Mouse (Mus musculus): ENCODE measurements at regions not wholly inside any gene's neighbourhood (a gene's known extent, or its start where the extent isn't known, plus 50 kb on each side); places are given as distances from the start of the nearest gene placed in this dataset.

DNA sequence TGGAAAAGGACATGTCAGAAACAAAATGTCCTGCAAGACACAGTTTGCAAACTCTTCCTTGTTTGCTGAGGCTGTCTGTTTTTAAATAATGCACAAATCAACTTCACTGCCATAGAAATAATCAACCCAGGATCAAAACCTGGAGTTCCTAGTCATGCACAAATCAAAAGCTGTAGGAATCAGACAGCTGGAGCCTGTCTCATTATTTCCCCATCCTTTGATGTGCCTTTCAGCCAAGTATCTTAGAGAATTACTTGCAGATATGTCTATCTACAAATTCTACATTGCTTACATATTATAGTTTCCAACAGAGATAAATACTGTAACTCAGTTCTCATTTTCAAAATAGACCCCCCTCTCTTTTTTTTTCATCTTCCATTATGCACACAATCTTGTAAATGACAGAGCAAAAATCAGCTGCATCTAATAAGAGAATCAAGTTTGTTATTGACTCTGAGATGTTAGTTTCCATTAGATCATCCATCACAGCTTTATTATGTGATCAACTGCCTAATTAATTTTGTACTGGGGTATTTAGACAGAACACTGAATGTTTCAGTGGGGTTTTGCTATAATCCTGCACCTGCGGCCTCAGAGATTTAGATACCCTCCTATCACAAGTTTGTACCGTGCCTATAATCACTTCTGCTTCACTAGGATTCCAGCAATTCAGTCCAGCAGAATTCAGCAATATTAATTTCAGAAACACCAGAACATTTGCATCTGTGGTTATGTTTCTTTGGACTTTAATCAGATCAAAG is 798.9 kb upstream of the Tenm2 start:
- no peak for DNase-seq

DNA sequence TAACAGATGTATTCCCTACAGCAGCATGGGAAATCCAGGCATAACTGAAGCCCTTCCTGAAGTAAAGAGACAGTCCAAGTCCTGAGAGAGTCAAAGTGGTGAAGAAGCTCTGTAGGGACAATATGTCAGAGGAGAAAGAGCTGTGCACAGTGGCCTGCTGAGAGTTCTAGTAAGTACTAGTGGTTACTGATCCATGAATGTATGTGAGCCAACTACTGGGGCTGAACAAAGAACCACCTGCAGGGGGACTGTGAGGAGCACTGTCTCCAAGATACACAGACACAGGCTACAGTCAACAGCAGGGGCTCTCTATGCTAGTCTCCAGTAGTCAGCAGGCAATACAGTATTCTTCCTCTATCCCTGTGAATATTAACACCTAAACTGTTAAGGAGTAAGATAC is 785.9 kb upstream of the Tenm2 start:
- no peak for DNase-seq

DNA sequence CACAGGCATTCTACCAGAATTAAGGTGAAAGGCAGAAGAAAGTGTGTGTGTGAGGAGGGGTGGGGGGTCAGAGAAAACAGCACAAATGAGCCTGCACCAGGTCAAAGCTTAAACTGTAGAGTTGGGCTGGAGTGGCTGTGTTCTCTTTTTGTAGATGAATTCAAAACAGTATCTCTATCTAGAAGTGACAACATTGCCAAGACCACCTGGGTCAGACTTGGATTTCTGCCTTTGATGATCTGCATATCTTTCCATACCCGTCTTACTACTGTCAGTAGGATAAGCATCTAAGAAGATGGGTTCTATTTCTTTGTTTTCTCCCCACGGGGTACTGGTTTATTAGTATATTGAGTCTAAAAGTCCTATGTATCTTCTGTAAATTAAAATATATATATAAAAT is 742.4 kb upstream of the Tenm2 start:
- DNase-seq = no peak

DNA sequence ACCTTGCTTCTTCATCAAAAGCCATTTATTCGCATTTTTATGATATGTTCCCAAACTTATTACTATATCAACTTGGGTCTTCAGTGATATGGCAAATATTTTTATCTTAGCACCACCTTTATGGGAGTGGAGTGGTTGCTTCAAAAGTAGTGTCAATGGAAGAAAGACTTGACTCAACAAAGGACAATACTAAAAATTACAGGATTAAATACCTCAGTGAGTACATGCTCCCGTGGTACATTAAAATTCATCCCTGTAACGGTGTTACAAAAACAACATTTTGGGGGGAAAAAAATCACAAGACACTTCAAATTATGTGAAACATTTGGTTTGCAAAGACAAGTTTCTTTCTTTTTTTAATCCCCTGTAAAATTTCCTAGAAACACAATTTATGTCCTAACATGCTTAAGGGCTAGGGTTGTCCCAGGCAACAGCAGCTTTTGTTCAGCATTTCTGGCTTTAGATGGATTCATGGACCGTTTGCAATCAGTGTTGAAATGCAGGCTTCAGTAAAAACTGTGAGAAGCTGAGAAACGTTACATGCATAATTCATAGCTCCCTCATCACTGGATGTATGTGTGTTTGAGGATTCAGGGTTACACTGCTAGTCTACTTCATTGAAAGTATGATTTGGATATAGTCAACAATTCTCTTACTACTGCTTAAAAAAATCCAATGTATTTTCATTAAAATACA is 700.8 kb upstream of the Tenm2 start:
- DNase-seq = no peak

DNA sequence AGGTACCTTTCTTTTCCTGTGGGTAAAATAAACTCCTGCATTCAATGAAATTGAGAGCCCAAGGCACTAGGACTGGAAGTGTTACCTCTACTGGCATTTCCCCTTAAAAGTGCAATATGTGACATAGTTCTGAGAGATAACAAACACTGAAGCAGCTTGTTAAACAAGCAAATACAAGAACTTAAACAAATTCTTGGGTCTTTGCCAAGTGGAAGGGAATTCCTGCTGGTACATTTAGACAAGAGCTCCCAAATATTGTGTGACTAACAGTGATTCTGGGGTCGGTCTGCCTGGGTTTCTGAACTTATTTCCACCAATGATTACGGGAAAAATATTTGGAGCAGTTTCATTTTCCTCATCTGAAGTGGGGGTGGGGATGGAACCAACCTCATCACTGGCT is 677.4 kb upstream of the Tenm2 start:
- no peak for DNase-seq

DNA sequence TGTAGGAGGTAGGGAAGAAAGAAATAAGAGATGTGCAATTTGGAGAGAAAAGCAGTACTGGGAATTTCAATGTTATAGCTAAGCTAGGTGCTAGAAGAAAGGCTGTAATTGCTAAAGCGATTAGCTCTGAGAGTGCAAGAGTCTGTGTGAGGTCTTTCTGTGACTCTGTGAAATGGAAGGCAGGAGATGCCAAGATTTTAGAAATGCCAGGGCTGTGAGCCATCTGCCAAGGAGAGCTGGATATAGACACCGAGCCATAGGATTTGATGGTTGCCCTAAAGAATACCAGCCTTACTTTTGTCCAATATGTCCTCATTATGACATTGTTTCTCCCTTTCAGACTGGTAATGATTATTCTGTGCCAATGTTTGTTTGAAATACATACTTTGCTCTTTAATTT is 669.2 kb upstream of the Tenm2 start:
- no peak for DNase-seq

DNA sequence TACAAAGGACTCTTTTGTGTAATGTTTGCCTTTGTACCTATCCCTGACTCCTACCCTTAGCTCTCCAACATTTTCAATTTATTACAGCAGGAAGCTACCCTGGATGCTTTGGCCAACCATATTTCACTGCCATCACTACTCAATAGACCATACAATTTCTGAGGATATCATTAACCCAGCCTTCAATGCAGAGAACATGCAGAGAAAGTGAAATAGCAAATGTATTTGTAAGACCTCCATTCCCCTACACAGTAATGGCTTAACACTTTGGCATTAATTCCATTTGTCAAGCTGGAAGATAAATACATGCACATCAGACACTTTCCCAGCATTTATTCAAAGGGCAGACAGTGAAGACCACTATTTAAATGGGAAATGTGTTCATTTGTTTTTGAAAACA is 661.9 kb upstream of the Tenm2 start:
- no peak for DNase-seq

DNA sequence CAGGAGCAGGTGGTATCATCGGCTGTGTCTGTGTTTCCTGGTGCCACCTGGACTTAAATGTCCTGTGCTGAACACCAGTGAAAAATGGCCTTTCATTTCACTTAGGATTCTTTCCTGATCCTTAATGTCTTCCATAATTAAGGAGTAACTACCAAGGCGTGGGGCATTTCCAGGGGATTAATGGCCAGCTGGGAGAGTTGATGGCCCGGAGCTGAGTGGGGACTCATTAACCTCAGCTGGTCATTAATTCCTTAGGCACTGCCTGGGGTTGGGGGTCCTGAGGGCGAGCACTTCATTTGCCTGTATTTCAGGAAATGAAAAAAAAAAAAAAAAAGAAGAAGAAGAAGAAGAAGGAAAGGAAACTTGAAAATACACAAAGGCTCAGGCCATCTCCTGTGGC is 647.0 kb upstream of the Tenm2 start:
- DNase-seq = no peak

DNA sequence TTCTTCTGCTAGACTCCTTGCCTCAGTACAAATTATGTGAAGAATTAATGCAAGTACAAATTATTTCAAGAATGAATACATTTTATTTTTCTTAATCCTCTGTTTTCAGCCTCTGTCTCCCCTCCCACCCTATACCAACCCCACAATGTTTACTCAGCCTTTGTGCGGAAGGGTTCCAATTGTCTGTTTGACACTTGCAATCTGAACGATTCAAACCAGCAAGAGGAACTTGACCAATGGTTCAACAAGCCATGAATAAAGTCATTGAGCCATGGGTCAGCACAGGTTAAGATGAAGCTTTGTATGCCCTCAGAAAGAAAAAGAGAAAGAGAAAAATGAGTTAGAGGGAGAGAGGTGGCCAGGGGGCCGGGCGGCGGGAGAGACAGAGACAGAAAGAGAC is 601.5 kb upstream of the Tenm2 start:
- DNase-seq = no peak

DNA sequence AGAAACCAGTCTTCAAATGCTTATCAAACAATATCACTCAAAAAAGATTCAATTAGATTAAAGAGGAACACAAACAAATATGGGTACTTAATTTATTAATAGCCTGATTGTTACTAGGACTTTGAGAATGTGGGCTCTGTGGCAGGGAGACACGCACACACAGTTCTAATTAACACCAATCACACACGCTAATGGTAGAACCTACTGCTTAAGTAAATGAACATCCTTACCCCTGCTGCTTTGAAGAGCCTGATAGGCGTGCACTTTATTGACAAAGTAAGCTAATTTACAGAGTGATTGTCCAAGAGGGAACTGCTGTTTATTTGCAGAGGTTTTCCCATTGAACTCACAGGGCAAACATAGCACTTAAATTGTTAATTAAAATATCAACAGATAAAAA is 595.2 kb upstream of the Tenm2 start:
- DNase-seq = no peak

DNA sequence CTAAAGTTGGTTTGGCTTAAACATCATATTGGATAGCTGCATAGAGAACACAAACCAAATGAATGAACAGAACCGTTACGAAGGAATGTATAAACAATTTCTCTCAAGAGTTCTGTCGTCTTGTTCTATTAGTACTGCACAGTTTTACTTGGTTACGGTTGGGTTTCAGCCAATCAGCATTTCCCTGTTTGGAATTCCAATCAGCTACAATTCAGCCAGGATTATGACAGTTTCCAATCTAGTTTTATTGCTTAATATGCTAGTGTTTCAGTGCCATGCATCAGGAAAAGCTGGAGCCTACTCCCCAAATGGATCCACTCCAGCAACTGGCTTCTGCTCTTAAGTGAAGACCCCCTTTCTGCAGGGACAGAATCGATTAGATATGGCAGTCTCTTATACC is 571.0 kb upstream of the Tenm2 start:
- DNase-seq = no peak

DNA sequence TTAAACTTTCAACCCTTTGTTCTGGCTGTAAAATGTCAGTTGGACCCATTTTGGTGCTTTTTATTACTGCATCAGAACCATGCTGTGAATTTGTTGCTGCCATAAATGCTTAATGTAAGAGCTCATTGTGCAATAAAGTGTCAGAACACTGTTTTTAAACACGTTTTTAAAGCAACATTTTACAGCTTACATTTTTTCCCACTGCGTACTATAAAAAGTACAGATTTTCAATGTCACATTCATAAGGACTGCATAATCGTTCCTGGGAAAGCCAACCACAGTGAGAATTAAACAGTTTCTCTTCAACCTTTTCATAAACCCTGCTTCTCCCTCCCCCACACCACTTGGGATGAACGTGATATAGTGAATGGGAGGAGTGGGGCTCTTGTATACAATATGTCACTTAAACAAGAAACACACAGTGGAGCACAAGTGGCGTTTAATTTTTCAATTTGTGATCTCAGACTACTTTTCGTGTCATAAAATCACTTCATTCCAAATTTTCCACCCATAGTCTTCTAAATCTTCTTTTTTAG is 563.1 kb upstream of the Tenm2 start:
- DNase-seq = no peak

DNA sequence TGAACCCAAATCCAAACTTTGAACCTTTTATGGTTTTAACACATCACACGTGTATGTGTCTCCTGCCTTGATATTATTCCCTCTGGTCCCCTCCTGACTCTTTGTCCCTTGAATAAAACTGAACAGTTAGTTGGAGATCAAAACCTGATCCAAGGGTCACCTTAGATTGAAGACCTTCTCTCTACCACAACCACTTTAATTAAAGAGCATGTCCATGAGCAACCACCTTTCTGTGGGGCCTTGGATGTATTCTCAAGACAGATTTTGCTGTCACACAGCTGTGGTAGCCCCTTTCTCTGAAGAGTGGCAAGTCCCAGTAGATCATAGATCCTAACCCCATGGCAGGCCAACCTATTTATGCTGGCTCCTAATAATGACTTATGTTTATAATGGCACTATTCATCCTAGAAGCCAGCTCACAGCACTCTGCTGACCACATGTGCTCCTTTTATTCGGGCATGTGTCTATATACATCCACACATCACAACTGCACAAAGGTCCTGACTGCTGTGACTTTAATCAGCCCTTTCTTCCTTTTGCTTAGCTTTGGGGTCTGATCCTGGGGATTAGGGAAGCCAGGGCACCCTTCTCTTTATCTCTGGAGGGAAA is 536.8 kb upstream of the Tenm2 start:
- DNase-seq = no peak

DNA sequence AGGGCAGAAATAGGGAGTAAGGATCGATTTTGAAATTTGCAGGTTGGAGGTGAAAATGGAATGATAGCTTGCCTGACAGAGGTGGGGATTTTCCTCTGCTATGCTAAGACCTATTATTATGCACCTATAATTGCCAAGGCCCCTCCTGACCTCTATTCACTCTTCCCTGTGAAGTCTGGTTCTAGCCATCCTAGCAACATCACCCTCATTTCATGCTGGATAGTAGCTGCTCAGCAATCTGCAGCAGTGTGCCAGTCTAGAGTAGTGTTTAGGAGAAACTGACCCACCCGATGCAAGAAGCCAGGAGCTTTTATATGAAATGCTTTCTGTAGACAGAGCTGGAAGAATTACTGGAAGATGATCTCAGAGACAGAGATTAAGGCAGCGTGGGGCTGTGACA is 535.1 kb upstream of the Tenm2 start:
- DNase-seq = no peak

DNA sequence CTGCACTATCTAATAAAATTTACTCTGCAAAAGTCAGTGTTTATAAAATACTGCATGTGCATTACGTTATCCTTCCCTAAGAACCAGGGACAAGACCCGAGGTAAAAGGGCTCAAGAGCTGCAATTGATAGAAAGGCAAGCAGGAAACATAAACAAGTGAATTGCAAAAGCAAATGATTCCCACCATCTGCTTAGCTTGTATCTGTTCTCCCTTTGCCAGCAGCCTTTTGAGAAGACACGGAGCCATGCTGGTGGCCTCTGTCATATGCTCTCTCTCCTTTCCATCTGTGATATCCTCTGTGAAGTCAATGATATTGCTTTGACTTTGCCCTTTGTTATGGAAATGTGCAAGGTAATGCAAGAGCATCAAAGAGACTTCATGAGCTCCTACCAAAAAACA is 532.4 kb upstream of the Tenm2 start:
- DNase-seq = no peak

DNA sequence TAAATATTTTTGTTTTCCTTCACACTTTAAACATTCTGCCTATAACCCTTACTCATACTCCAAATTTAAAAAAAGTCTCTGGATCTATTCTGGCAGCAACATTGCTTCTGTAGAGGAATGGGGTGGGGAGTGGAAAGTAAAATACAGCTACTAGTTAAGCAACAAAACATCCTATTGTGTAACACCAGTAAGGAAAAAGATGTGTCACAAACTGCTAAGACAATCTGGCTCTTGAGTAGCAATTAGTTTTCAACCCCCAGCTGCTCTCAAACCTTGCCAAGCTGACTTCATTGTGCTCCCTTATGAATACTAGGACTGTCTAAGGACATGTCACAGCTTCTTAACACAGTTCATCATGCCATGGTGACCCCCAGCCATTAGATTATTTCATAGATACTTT is 500.2 kb upstream of the Tenm2 start:
- no peak for DNase-seq

DNA sequence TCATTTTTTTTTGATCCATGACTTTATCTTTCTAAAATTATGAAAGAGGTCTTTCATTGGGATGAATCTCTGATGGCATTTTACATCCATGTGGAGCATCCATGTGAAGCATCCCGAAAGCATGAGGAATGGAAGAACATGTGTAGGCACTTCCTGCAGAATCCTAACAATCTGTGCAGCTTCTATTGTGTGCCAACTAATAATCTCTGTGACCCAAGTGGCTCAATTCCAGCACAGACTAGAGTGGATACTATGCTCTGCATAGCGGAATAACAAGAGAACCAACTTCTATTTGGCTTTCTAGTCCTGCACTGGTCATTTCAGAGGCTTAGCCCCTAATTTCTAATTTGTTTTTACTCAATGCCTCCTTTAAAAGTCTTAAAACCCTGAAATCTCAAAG is 499.7 kb upstream of the Tenm2 start:
- DNase-seq = no peak

DNA sequence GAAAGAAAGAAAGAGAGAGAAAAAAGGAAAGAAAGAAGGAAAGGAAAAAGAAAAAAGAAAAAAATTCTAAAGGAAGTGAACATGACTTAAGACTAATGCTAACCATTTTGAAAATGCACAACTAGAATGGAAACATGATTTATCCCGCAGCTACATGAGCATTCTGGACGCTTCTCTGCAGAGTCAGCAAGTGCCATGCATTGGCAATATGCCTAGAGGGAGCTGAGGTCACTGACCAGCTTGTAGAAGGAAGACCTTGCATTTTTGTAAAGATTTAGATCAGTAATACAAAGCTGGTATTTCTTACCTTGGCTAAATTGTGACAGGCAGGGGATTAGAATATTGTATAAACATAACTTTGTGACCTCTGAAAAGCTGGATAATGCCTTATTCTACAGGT is 461.2 kb upstream of the Tenm2 start:
- no peak for DNase-seq

DNA sequence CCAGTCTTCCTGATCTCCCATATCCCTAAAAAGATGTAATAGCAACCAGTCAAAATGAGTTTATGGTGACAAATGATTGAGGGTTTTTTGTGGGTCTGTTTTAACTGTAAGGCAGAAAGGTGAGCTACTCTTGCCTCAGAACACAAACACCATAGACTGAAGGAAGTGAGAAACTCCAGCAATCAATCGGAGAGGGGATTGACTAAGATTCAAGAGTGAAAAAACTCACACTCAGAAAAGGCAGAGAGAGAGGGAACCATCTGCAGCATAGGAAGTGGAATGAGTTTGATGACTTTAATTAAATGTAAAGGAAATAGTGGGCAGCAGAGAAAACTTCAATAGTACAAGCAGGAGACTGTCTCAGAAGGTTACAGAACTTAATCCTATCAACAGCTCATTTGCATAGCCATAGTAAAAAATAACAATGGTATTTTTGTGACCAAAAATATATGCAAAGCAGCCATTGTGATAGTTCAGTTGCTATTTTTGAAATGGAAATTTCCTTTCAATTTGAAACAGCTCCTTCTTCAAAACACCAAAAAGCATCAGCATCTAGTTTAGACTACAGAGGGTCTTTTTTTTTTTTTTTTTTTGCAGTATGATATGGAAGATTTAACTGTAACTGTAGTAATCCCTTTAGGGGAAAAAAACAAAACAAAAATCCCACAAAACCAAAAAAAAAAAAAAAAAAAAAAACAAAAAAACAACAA is 442.9 kb upstream of the Tenm2 start:
- DNase-seq = no peak

DNA sequence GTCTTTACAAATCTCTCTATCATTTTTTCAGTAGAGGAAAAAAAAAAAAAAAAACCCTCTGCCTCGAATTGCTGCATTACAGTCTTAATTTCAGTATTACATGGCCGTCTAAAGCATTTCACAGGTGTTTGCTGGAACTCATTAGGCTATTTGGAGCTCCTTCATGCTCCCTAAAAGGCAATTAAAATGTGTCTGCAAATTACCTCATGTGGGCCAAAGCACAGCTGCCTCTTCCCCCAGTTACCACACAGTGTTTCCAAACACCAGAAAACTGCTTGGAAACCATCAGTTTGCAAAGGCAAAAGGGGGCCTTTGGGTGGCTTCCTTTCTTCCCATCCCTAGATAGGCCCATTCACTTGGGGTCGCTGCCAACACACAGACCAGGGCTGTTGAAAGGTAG is 435.6 kb upstream of the Tenm2 start:
- DNase-seq = no peak

DNA sequence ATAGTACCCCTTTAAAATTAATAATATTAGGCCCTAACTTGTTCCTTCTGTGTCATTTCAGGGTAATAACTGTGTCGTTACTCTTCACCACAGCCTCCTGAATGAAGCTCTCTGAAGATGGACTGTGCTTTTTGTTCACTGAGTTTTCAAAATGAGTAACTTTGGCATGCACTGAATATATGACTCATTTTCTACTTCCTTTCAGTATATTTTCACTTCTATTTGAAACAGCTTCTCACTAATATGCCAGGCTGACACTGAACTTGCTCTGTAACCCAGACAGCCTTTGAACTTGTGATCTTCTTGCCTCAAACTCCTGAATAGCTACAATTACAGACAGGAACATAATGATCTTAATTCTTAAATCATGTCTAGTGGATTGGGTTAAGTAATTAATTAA is 431.2 kb upstream of the Tenm2 start:
- DNase-seq = no peak

DNA sequence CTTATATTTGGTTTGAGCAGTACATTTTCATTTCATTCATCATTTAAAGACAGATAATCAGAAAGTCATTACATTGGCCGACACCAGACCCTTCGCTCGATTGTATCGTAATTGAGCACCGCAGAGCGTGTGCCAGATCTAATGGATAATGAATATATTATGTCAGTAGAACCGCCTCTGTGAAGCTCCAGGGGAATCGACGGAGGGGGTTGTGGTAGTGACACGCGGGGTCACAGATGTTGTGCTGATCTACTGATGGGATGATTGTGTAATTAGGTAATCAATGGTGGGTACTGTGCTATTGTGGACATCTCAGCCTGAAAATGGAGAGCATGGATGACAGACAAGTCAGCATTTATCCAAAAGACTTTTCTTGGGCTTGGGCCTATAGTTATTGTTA is 414.3 kb upstream of the Tenm2 start:
- DNase-seq = no peak

DNA sequence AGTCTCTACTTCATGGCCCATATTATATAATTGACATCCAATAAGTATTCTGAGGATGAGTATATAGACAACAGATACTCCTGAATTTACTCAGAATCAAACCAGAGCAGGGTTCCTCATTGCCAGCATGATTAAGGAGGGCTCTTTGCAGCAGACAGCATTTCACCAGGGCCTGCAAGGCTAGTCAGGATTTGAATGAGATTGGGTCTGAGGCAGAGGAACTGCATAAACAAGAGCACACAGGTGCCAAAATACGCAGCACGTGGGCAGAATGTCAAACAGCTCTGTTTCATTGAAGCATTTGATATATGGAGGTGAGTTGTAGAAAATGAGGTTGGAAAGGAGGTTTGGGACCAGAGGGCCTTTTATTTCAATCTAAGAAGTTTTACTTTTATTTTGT is 387.5 kb upstream of the Tenm2 start:
- DNase-seq = no peak

DNA sequence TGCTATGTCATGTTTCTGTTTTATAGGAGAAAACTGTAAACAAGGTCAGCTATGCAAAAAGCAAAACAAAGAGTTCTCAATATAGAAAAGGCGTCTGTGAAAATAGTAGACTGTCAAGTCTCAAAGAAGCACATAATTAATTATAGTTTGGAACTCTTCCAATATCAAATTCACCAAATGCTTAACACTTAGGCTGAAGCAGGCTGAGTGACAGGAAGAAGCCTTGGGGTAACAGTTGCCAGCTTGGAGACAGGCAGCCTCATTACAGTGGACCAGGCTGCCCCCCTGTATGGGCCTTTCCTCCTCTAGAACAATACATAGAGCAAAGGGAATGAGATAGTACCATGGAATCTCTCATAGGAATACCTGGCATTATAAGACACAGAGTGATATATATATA is 364.8 kb upstream of the Tenm2 start:
- DNase-seq = no peak
